Mouse (Mus musculus) layer of hippocampus, postnatal 36 days (tissue): Measurements from ENCODE around the gene Psma4. TPM values are rescaled to one million over a fixed set of nuclear protein-coding genes. Genes with fewer than 3 reads are reported as not detected.
"Not testable (repeated sequence)": the region's sequence is repeated elsewhere in the genome, so short reads cannot be mapped to it uniquely, and the experiment has no call there.

Experiments
- DNase-seq, 2 experiments: peaks; one replicate each; pipeline ENCODE4 v3.0.0; 2022
- total RNA-seq, 2 experiments: library from RNA; stranded (reverse); gene quantifications; 2 replicates each; pipeline ENCODE4 v1.2.3; 2021

Gene Psma4
- 100 to 1,000 TPM; 131 to 134 TPM for total RNA-seq

- DNase-seq, result peak; percentile 85 to 87
Observed at GRCm38 (mm10) chr9:54950575-54951321, at the start of gene Psma4, which contains the start of gene AY074887. Gene Psma4 (plus strand): TSS chr9:54950790. Gene AY074887 (minus strand): TSS chr9:54950998.

DNA sequence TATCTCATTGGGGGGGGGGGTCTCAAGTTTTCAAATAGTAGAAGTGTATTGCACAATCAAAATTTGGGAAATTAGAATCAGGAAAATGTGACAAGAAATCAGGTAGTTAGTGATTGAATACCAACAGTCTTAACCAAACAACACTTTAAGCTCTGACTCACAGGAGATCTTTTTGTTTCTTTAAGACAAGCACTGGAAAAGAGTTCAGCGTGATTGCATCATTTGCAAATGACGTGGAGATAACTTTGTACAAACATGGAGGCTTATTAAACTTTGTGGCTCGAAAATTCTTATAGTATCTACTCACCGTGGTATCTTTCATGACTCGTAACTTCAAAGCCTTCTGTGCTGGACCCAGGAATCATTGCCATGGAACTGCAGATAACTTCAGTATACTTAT, 41.1 kb upstream of the Psma4 start:
- DNase-seq, result no peak

DNA sequence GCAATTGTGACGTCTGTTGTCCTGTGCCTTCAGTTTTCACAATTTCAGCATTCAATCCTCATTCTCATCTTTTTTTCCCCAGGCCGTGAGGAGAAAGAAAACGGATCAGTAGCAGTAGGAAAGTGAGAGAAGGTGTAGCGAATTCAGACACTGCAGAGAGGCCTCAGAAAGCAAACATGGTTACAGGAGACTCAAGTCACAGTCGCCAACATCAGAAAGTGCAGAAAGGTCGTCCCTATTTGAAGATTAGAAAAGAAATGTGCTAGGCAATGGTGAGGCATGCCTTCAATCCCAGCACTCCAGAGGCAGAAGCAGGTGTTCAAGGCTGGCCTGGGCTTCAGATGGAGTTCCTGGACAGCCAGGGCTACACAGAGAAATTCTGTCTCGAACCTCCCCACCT, 35.0 kb upstream of the Psma4 start:
- DNase-seq, result no peak

DNA sequence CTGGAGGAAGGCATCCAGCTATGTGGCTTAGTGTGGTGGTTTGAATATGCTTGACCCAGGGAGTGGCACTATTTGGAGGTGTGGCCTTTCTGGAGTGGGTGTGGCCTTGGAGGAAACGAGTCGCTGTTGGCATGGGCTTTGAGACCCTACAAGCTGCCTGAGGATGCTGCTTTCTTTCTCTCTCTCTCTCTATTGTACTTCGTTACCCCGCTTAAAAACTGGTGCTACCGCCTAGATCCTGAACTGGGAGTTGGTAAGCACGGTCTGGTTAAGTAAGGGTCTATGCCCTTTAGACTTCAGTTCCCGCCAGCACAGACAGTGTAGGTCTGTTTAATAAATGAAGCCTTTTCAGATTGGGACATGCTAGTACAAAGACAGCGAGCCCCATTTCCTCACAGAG, 34.2 kb upstream of the Psma4 start:
- DNase-seq, result no peak

DNA sequence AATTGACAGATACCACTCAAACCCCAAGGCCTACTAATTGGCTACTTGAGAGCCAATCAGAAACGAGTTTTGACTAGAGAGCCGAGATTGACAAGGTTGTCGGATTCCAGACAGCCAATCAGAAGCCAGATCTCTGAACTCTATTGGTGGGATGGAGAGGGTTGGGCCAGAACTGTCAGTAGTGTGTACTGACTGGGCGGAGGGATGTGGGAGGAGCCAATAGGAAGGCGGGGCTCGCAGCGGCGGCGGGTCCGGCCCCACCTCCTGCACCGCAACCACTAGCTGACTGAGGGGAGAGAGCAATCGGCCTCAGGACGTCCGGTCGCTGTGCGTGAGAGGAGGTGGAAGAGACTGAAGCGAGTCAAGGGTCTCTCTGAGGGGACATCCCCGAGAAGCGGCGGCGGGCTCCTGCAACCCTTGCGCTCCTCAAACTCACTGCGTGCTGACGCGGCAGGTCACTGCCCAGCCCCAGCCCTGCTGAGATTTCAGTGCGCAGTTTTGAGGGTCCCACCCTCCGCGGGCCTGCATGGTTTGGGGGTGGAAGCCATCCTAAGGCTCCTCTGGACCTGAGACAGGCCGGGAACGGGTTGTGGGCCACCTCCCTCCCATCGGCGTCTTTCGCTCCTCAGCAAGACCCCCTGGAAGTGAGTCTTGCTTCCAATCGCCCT, 33.4 kb upstream of the Psma4 start, which contains the start of gene Hykk:
Hykk (plus strand) TSS at position 274 of the 668 bp plus-strand sequence.
- peak; percentile 85 for DNase-seq

GRCm38 (mm10) chr9:54918191-54918590, 32.4 kb upstream of the Psma4 start:
- DNase-seq, result no peak

DNA sequence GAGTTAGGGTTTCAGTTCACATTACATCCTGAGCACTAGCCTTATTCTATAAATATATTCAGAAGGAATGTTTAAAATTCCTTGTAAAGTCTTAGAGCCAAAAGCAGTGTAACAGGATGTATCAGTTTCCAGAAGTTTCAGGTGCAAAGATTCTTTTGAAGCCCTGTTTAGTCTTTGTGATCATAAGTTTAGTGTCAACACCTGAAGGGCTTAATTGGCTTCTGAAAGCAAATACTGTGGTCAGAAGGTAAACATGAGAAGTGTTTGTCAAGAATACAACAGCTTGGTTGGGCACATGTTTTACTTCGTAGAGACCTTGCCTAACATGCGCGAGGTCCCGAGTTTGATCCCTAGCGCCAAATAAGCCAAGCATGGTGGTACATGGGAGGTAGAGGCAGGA, 31.8 kb upstream of the Psma4 start:
- DNase-seq, result no peak

GRCm38 (mm10) chr9:54919946-54920345, 30.6 kb upstream of the Psma4 start:
- no peak for DNase-seq

DNA sequence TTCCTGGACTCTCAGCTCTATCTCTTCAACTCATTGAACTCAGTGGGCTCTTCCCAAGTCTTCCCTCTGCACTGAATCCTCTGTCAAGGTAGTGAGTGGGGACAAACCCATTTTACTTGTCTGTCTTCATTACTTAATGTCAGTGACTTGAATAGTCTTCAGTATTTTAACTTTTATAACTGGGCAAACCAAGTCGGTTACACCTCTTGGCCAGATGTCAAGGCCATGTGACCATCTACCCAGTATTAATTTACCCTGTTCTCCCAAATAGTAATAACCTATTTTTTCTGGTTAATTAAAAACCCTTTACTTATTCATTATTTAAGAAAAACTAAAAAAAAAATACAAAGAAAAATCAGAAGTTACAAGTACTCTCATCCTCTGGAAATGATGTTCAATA, 19.8 kb upstream of the Psma4 start:
- no peak for DNase-seq

DNA sequence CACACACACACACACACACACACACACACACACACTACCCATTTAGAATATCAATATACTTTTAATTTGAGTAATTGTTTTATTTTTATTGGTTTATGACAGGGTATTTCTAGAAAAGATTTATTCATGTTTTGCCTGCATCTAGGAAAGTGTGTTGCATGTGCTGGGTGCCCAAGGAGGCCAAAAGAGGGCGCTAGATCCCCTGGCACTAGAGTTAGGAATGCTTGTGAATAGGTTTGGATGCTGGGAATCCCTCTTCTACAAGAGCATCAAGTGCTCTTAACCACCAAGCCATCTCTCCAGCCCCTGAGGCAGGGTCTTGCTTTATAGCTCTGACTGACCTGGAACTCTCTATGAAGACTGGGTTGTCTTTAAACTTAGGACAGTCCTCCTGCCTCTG, 18.8 kb upstream of the Psma4 start:
- DNase-seq, result no peak

- no peak for DNase-seq
Observed at GRCm38 (mm10) chr9:54932379-54932778, 18.2 kb upstream of the Psma4 start.

DNA sequence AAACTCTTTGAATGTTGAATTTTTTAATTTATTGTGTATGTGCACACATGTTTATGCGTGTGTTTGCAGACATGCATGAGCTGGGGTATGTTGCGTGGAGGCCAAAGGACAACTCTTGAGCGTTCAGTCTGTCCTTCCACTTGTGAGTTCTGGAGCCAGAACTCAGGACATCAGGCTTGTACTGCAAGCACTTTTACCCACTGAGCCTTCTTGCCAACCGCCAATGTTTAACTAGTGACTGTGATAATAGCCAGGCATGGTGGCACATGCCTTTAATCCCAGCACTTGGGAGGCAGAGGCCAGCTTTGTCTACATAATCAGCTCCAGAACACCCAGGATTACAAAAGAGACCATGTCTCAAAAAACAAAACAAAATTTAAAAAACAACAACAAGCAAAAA, 8.5 kb upstream of the Psma4 start:
- no peak for DNase-seq

GRCm38 (mm10) chr9:54944467-54944866, 6.1 kb upstream of the Psma4 start:
- DNase-seq, result no peak

DNA sequence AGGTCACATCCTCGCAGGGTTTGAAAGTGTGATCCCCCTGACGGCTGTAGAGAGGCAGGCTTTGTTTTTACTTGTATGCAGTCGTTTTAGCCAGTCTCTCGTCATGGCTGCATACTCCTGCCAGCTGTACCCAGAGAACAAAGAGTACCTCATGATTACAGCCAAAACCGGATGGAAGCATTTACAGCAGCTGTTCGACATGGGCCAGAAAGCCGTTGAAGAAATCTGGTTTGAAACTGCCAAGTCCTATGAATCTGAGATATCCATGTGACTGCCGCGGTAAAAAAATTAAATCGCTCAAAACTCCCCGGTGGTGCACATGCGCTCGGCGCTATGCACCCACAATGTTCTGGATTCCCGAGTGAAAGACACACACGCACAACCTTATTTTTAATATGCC, 4.3 kb upstream of the Psma4 start:
- DNase-seq, result peak in 1 of 2 experiments; percentile 8

GRCm38 (mm10) chr9:54949465-54949864, 1.1 kb upstream of the Psma4 start:
- DNase-seq, result no peak

DNA sequence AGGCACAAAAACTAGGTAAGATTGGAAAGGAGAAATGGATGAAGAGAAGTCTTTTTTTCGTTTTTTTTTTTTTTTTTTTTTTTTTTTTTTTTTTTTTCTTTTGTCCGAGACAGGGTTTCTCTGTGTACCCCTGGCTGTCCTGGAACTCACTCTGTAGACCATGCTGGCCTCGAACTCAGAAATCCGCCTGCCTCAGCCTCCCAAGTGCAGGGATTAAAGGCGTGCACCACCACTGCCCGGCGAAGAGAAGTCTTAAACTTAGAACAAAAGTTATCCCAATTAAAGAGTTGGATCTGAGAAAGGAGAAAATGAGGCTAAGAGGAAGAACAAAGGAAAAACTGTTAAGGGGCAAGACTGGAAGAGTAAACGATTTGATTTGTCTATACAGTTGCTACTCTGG, 428 bp upstream of the Psma4 start:
- not testable (repeated sequence) for DNase-seq

GRCm38 (mm10) chr9:54961059-54961458, 10.5 kb downstream of the Psma4 start:
- no peak for DNase-seq

GRCm38 (mm10) chr9:54963669-54964068, 13.1 kb downstream of the Psma4 start:
- no peak for DNase-seq

DNA sequence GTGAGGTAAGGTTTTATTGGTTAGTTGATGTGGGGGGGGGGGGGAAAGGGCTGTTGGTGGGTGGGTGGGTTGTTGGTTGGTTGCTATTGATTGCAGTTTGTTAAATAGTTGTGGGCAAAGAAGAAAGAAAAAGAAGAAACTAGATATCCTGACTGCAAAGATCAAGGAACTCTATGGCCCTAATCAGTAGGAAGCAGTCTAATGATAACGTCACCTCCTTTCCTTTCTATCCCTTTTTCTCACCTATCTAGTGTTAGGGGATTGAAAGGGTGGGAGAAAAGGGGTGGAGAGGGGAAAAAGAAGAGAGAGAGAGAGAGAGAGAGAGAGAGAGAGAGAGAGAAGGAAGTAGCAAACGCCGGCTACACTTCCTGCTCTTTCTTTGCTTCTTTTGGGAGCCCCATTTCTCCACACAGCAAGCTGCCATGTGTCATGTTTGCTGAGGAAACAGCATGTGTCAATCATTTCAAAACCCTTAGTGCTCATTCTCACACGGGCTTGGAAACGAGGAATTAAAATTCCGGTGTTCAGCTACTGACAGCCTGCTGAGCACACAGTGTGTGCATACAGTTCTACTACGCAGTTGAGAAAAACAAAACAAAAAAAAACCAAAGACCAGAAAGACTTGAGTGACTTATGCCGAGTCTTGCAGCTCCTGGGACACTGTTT, 19.5 kb downstream of the Psma4 start:
- no peak for DNase-seq

DNA sequence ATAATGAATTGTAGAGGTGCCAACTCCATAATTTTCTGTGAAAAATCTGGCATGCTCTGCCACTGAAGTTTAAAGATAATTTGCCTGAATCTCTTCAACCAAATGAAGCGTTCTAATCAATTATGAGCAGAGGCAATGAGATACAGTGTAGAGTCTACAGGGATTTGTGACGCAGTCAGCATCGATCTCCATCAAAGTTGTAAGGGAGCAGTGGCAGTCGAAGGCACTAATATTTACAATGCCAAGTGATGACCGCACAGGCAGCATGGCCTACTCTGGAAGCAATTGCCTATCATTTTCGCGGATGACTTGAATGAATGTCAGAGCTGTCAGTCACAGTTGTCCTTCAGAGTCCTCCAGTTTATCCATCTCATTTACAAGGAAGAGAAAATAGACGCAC, 30.1 kb downstream of the Psma4 start, which contains the start of gene Chrna5:
Chrna5 (plus strand) TSS at position 207 of the 400 bp plus-strand sequence.
- no peak for DNase-seq

DNA sequence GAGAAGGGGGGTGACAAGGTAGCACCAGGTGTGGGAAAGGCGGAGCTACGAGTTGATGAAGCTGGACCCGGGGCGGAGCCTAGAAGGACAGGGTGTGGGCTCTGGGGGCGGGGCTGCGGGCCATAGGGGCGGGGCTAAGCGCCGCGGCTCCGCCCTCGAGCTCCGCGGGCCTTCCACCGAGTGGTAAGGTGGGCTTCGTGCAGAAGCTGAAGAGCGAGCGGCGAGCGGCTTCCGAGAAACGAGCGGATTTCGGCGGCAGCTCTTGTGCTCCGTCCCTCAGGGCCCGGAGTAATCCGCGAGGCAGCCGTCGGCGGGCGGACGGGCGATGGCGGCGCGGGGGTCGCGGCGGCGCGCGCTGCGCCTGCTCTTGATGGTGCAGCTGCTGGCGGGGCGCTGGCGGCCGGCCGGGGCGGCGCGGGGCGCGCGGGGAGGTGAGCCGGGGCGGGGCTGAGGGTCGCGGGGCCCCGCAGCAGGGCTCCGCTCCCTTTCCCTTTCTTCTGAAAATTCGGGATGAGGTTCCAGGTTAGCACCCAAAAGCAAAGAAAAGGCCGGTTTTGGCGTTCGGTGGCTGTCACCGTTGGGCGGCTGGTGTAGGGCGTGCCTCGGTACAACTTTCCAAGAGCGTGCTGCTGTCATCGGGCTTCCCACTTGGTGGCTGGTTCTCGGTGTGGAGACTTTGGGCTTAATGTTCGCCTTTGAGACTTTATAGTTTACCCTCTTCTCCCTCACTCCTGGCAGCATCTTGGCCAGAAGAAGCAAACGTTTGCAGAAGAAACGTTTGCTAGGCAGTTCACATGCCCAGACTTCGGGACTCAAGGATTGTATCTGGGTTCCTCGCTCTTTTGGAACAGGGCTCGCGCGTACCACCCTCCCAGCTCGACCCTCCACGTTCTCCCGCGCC, 31.0 kb downstream of the Psma4 start:
- DNase-seq, result no peak

GRCm38 (mm10) chr9:54982401-54982800, 31.8 kb downstream of the Psma4 start:
- DNase-seq, result no peak
